Mouse (Mus musculus): Measurements from ENCODE around the gene Gm14403.
"Not testable (repeated sequence)": the region's sequence is repeated elsewhere in the genome, so short reads cannot be mapped to it uniquely, and the experiment has no call there.

- TF ChIP-seq GATA1, TAL1 (IDR thresholded peaks at IDR 0.05; ENCODE audit: low read length): not testable (repeated sequence)
Measured at GRCm38 (mm10) chr2:177483238-177483948, 14.6 kb upstream of the Gm14403 start.
